Mouse (Mus musculus): ENCODE measurements around the gene Gm572.

The Gm572 gene

GRCm38 (mm10) chr4:148622485-148622884, 20.6 kb upstream of the Gm572 start:
- in situ Hi-C loops (cut with MboI; ENCODE audit: low sequenced_read_pairs) = loop anchor here (25.0 kb wide), 1 partner anchor 460 kb away; the partner anchor contains the start of genes Fbxo2, Fbxo44 and Fbxo6

GRCm38 (mm10) chr4:148623609-148624008, 19.5 kb upstream of the Gm572 start:
- in situ Hi-C loops (cut with MboI; ENCODE audit: low sequenced_read_pairs) = loop anchor here (25.0 kb wide), 1 partner anchor 461 kb away; the partner anchor contains the start of genes Fbxo2, Fbxo44 and Fbxo6

GRCm38 (mm10) chr4:148625010-148625409, 18.1 kb upstream of the Gm572 start:
- in situ Hi-C loops (cut with MboI; ENCODE audit: low sequenced_read_pairs) = no loop called here

- in situ Hi-C loops (cut with MboI; ENCODE audit: low sequenced_read_pairs) = no loop called here
These were observed 17.1 kb upstream of the Gm572 start for GRCm38 (mm10) chr4:148625756-148626622.

GRCm38 (mm10) chr4:148626623-148627185, 16.4 kb upstream of the Gm572 start, which contains the start of gene Tardbp:
TSS of gene Tardbp (minus strand) at chr4:148627019.
- in situ Hi-C loops (cut with MboI; ENCODE audit: low sequenced_read_pairs) = no loop called here

- in situ Hi-C loops (cut with MboI; ENCODE audit: low sequenced_read_pairs) = no loop called here
These were observed 15.9 kb upstream of the Gm572 start for GRCm38 (mm10) chr4:148627246-148627645.

GRCm38 (mm10) chr4:148632013-148632692, 11.0 kb upstream of the Gm572 start:
- in situ Hi-C loops (cut with MboI; ENCODE audit: low sequenced_read_pairs) = no loop called here

GRCm38 (mm10) chr4:148633395-148634061, 9.6 kb upstream of the Gm572 start:
- in situ Hi-C loops (cut with MboI; ENCODE audit: low sequenced_read_pairs) = no loop called here

GRCm38 (mm10) chr4:148635309-148635708, 7.8 kb upstream of the Gm572 start:
- in situ Hi-C loops (cut with MboI; ENCODE audit: low sequenced_read_pairs) = no loop called here

- in situ Hi-C loops (cut with MboI; ENCODE audit: low sequenced_read_pairs) = no loop called here
These were observed 4.8 kb upstream of the Gm572 start for GRCm38 (mm10) chr4:148638302-148638701.

GRCm38 (mm10) chr4:148639455-148639854, 3.7 kb upstream of the Gm572 start:
- in situ Hi-C loops (cut with MboI; ENCODE audit: low sequenced_read_pairs) = no loop called here

- in situ Hi-C loops (cut with MboI; ENCODE audit: low sequenced_read_pairs) = no loop called here
These were observed 2.0 kb upstream of the Gm572 start for GRCm38 (mm10) chr4:148641121-148641520.

- in situ Hi-C loops (cut with MboI; ENCODE audit: low sequenced_read_pairs) = no loop called here
These were observed 1.0 kb downstream of the Gm572 start for GRCm38 (mm10) chr4:148644157-148644511.

GRCm38 (mm10) chr4:148644926-148645325, 1.8 kb downstream of the Gm572 start:
- in situ Hi-C loops (cut with MboI; ENCODE audit: low sequenced_read_pairs) = no loop called here

GRCm38 (mm10) chr4:148646616-148647015, 3.5 kb downstream of the Gm572 start:
- in situ Hi-C loops (cut with MboI; ENCODE audit: low sequenced_read_pairs) = no loop called here

- in situ Hi-C loops (cut with MboI; ENCODE audit: low sequenced_read_pairs) = no loop called here
These were observed 6.2 kb downstream of the Gm572 start for GRCm38 (mm10) chr4:148649309-148649708.

GRCm38 (mm10) chr4:148651045-148651444, 7.9 kb downstream of the Gm572 start:
- in situ Hi-C loops (cut with MboI; ENCODE audit: low sequenced_read_pairs) = no loop called here

- in situ Hi-C loops (cut with MboI; ENCODE audit: low sequenced_read_pairs) = no loop called here
These were observed 11.7 kb downstream of the Gm572 start for GRCm38 (mm10) chr4:148654701-148655398.

- in situ Hi-C loops (cut with MboI; ENCODE audit: low sequenced_read_pairs) = no loop called here
These were observed 13.7 kb downstream of the Gm572 start for GRCm38 (mm10) chr4:148656691-148657258.

GRCm38 (mm10) chr4:148657776-148658175, 14.7 kb downstream of the Gm572 start:
- in situ Hi-C loops (cut with MboI; ENCODE audit: low sequenced_read_pairs) = no loop called here
